Mouse (Mus musculus) right cerebral cortex, postnatal 10 days (tissue): ENCODE measurements at regions not wholly inside any gene's neighbourhood (a gene's known extent, or its start where the extent isn't known, plus 50 kb on each side); places are given as distances from the start of the nearest gene placed in this dataset.

ENCODE experiments used
- DNase-seq, 2 experiments: peaks; one replicate each; pipeline ENCODE4 v3.0.0; 2021; ENCODE audit warnings: low spot score in 2 of 2

DNA sequence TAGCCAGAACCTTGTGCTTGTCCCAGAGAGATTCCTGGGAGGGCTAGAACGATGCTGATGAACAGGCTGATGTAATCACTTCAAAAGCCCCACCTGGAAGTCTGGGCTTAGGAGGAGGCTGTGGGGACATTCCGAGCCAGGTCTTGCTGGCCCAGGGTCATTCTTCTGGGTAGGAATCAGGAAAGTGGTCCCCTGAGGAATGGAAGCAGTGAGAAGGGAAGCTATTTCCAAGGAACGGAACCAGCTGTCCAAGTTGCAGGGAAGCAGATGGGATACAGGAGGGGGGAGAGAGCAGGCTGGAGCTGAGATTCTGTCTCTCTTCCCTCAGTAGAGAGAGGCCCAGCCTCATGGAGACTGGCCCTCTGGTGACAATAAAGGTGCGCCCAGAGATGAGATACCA lies 243.9 kb downstream of the Tcf7l2 start:
- DNase-seq: peak; percentile 36 to 56

DNA sequence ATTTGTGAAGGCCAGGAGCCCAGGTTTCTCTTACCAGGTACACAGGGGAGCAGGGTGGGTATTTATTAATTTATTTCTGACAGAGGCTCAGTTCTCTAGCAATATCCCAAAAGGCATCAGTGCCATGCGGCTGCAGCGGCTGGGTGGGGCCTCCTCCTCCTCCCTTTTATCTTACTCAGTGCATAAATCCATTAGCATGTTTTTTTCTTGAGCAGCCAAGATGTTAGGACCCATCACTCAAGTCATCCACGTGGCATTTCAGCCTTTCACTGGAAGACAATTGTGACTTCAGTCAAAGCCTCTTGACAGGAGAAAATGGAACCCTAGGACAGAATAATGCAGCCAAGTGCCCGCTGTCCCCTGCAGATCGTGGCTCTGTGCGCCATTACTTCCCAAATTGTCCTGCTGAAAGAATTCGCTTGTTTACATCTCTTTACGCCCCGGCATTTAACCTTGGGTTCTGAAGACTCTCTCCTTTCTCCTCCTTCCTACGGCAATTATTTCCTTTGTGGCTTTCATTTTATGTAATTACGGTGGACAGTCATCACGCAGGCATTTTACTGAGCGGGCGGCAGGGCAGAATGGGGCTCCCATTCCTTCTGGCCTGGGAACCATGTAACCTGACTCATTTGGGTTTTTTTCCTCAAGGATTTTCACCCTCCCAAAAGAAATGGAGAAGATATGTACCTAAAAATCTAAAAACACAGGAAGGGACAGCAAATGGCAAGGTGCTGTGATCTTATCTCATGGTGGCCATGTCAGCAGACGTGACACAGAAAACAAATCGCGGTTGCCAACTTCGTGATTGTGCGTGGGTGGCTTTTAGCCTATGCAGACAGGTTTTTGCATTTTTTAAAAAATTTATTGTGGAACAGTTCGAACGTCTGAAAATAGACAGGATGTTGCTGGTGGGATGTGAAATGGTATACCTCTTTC lies 250.4 kb downstream of the Tcf7l2 start:
- DNase-seq: peak; percentile 61 to 76

DNA sequence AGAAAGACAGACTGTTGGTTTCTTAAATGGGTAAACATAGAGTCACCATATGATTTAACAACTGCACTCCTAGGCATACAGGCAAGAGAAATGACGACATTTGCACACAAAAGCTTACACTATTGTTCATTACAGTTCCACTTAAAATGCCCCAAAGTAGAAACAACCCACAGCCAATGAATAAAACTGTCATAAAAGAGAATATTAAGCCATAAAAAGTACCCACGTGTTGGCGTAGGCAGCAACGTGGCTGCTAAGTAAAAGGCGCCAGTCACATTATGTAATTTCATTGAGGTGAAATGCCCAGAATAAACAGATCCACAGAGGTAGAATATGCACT lies 251.1 kb downstream of the Tcf7l2 start:
- DNase-seq: no peak

DNA sequence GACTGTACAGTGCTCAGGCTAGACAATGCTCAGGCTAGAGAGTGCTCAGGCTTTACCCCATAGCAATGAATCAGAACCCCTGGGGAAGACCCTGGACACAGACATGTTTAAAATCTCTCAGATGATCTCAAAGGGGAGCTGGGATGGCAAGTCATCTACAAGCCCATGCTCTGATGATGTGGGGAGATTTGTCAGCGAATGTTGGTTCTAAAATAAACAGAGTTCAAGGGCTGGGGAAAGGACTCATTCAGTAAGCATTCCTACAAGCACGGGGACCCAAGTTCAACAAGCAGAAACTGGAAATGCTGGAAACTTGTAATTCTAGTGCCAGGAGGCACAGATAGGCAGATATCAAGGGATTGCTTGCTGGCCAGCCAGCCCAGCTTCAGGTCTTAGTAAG lies 254.1 kb downstream of the Tcf7l2 start:
- DNase-seq: no peak

DNA sequence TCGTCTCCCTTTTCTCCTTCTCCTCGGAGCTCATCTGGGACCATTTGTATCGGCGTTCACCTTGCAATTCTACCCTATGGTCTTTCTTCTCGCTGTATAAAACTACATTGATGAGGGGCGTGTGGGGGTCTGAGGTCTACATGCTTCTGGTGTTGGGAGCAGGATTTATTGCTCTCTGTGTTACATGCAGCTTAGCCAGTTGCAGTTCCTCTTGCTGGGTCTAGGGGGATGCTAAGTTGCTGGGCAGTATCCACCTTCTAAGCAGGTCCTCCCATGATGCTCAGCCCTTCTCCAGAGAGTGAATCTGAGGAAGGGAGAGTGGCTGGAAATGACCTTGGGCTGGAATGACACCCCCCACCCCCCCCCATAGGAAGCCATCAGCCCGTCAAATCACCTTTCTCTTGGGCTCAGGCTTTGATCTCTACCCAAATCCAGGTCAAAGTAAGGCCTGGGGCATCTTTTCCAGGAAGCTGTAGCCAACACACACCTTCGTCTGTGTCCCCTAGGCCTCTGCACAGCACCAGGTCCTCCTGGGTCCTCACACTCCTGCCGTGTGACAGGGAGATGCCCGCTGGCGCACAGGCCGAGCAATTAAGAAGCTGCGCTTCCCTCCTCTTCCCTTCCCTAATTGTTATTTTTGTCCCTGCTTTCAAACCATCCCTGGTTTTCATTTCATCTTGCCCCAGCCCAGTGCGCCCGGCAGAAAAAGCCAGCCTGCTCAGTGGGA lies 257.0 kb downstream of the Tcf7l2 start:
- DNase-seq: no peak

DNA sequence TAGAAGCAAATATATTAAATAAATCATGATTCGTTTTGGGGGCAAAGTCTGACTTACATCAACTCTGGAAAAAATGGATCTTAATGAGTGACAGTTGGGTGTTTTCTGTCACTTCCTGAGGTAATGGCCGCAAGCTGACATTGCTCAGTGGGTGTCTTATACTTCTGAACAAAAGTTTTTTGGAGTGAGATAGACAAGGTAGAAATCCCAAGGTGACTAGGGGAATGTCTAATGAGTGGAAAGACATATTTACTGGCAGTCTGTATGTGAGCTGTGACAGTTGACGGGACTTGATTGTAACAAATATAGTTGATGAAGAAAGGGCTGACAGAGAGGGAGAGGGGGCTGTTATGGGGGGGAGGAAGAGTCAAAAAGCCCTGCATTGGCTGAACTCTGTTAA lies 257.8 kb downstream of the Tcf7l2 start:
- DNase-seq: no peak

DNA sequence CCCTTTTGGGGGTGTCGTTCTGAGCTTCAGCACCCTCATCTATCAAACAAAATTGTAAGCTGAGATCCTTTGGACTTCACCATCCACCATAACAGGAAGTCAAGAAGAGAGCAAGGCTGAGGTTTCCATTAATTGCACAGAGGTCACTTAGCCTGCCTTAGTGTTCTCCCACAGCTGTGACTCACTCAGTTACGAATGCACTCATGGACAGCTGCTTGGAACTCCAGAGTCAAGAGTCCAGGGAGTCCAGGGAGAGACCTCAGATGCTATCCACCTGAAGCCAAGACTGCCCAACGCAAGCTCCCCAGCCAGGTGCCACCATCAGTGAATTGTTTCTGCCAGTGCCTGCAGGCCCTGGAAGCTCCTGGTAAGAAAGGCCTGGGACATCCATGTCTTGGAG lies 259.8 kb downstream of the Tcf7l2 start:
- no peak for DNase-seq

DNA sequence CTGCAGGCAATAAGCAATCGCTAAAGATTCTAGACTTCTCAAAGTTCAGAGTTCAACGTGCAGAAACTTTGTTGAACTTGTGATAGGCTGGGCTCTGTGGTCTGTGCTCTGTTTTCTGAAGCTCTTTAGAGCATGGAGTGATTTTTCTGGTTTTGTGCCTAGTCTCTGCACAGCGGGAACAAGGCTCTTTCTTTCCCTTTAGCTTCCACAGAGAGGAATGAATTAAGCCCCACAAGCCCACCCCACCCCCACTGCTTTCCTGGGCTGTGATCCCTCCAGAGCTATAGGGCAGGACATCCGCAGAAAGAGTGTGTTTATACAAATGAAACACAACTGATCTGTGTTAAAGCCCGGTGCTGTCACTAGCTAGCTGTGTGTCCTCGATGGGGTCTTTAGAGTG lies 264.3 kb downstream of the Tcf7l2 start:
- peak in 1 of 2 experiments; percentile 28 for DNase-seq

DNA sequence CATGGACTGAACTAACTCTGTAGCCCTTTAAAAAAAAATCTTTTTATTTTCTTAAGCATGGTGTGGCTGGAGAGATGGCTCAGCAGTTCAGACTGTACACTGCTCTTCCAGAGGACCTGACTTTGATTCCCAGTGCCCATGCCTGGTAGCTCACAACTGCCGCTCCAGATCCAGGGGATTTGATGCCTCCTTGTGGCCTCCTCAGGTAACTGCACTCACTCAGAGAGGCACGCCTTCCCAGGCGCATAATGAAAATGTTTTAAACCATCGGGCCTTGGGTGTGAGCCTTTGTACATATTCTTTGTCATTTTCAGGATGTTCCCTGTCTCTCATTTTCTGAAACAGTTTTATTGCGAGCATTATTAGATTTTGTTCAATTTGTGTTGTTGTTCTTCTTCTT lies 265.8 kb downstream of the Tcf7l2 start:
- no peak for DNase-seq

DNA sequence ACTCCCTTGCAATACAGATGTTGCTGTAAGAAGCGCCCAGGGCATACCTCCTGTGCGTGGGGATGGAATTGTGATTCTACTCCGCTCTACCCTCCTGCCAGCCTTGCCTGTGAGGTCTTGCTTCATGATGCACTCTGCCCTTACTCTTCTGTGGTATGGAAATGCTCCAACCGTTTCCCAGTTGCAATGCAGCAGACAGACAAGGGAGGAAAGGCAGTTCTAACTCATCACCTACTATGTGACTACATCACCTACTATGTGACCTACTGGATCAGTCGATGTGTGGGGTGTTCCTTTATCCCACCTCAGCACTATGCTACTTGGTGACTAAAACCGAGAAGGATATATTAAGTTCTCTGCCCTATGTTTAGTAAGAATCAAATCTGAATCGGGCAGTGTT lies 269.1 kb downstream of the Tcf7l2 start:
- DNase-seq: no peak

DNA sequence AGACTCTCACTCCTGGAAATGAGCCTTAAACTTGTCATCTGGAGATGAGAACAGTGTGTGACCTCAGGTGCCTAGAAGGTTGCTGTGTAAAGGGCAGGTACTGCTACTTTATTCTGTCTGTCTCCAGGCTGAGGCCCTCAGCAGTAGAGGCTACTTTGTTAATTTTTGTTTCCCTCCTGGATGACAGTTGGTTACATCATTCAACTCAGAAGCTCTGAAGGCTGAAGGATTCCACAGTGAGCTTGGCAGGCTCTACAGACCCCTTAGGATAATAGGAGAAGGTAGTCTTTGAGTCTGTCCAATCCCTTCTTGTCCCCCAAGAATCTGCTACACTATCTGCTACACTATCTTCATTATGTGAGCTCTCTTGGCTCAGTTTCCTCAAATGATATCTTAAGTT lies 269.7 kb downstream of the Tcf7l2 start:
- DNase-seq: no peak

DNA sequence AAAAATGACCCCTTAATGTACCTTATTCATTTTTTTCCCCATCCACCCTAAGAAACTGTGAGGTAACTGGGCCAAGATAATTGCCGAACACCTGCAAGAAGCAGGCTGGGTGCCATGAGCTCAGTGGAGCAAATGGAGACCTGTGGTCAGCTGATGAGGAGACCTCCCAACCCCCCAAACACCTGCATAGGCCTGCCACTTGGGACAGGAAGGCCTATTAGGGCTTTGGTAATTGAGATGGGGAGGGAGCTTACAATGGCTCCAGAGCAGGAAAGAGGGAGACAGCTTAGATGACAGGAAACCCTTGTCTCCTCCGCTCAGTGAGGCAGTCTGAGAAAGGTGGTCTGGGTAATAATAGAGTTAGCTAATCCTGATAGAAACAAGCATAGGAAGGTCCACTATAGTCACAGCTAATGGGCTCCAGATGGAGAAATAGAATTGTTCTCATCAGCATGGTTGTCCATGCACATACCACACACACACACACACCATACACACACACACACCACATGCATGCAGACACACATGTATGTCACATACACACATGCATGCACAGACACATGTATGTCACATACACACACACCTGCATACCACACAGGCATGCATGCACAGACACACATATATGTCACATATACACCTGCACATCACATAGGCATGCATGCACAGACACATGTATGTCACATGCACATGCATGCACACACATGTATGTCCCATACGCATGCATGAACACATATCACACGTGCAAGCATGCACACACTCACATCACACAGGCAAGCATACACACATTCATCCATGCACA lies 270.2 kb upstream of the Habp2 start:
- no peak for DNase-seq

DNA sequence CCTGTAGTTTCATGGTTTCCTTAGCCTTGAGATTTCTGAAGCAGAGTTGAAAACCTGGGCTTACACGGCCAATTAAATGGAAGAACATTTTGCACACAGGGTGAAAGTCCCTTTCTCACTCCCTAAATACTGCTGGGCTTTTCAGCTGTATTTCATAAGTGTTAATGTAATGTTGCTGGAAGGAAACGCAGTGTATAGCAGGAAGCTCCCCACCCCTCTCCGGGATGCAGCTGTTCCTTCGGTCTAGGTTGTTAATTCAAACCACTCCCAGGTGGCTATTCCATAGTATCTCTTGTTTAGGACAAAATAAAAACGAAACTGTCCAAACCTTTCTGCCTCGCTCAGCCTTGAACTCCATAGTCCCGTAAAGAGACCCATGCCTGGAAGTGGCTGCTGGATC lies 269.4 kb upstream of the Habp2 start:
- no peak for DNase-seq

DNA sequence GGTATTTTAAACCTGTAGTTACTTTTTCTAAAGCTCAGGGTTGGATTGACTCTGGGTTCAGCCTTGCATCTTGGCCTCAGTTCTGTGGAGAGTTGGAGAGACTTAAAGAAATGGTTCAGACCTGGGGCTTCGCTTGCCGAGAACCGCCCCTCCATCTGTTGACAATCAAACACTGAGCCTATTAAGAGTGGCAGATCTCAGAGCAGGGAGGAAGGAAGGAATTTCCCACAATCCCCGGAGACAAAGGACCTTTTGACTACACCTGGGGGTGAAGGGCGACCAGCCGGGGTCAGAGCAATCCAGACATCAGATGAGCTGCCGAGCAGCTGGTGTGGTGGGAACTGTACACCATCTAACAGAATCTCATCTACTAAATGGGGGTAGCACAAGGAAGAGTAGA lies 267.8 kb upstream of the Habp2 start:
- no peak for DNase-seq

DNA sequence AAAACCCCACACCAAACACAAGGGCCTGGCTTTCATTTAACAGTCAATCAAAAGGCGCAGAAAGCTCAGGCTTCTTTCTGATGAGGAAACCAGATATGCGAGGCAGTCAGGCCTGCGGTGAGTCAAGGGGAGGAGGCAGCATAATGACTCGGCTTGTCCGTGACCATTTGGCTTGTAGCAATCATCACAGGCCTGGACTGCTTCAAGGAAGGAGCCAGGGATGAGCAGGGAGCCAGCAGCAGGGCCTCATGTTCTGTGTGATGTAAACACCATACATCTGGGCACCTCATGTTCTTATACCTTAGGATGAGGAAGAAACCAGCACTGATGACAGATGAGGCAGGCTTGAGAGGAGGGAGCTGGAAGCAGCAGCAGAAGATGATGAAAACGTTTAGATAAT lies 264.6 kb upstream of the Habp2 start:
- DNase-seq: no peak

DNA sequence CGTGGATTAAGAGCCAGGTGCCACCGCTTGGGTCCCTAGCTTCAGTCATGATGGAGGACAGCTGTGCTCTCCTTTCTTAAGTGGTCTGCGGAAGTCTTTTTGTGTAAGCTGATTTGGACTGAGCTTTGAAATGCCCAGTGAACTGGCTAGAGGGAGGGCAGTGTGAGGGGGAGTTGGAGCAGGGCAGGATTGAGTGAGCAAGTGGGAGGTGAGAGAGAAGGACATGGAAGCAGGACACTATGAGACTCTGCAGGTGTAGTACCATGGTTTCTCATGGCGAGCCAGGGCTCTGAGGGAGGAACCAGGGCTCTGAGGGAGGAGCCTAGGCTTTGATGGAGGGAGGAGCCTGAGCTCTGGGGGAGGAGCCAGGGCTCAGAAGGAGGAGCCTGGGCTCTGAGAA lies 262.3 kb upstream of the Habp2 start:
- DNase-seq: no peak

DNA sequence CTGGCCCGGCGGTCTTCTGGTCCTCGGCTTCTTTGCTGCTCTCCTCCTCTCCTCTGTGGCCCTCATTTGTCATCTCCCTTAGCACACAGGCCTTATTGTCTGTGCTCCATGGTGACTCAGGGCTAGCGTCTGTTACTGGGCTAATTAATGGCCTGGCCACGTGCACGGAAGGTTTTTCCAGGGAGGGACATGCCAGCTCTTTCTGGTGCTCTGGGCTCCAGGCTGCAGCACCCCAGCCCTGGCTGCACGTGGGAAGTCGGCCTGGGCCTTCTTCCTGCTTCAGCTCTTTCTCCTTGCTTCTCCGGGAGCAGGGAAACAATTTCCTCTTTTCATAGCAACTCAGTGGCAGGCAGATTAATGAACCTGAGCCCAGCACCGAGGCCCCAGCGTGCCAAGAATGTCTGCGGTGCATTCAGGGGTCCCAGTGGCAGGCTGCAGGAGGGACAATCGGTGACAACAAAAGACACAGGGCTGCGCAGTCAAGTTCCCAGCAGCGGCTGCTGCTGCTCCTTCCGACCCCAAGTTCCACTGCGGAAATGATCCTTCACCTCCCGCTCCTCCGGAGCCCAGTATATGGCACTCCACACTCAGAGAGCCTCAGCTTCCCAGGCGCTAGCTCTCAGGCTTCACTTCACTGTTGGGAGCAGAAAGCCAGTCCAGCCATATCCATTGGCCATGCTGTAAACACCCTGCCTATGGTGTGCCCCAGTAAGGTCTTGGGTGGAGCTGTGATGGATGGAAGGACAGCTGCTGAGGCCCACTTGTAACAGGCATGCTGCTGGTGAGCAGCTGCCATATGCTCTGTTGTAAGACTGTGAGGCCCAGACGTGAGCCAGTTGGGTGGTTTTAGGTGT lies 257.3 kb upstream of the Habp2 start:
- peak; percentile 85 to 89 for DNase-seq

DNA sequence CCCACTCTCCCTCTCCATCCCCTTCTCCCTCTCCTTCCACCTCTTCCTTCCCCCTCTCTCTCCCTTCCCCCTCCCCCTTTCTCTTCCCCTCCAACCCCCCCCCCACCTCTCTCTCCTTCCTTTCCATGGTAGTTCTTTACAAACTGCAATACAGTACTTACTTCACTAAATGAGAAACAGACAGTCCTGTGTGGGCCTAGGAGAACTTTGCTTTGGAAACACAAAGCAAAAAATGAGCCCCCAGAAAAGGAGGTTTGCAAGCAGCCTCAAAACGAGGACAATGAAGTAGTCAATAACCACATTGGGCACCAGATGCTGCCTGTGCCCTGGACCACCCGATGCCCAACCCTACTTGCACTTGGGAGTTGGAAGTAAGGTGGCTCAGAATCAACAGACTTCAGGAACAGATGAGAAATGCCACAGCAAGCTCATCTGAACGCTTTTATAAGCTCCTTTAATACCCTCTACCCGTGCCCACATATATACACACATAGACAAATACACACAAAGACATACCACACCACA lies 256.5 kb upstream of the Habp2 start:
- DNase-seq: no peak

DNA sequence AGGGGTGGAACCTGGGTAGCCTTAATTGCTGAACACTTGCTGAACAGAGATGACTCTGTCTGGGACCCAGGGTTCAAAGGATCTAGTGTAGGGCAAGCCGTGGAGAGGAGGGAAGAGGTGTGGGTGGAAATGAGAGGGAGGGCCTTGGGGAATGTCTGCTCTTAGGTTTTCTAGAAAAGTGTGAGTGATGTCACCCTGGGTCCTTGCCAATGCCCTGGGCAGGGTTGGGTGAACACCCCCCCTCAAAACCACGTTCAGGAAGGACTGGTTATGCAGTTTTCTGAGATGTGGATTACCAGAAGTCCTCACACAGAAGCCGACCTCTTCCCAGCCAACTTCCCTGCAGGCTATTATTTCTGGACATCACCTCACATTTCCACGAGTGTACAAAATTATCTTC lies 252.4 kb upstream of the Habp2 start:
- DNase-seq: no peak

DNA sequence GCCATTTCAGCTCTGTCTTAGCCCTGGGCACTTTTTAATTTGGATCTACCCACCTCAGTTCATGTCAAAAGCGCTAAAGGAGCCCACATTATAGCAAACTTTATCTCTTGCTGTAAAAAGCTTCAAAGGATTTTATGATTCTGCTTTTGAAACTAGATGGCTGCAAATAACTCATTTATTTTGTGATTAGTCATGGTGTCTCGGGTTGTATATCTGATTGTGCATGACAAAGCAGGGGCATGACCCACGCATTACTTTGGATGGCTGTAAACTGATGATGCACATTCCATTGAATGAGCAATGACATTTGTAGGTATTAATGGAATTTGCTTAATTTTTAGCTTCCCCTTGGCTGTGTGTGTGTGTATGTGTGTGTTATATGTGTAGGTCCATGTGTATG lies 249.4 kb upstream of the Habp2 start:
- DNase-seq: no peak
